Mouse (Mus musculus) frontal cortex, postnatal 36 days (tissue): Measurements from ENCODE around the gene Faap24.

Source experiments
- DNase-seq, 2 experiments: peaks; one replicate each; pipeline ENCODE4 v3.0.0; 2022; ENCODE audit warnings: low spot score in 2 of 2

Faap24 gene

GRCm38 (mm10) chr7:35396542-35397168, at the start of gene Faap24, which contains the start of gene Cep89:
Gene Faap24, minus strand, starts transcription at chr7:35396836.
Gene Cep89, plus strand, starts transcription at chr7:35397035.
- peak; percentile 98 for DNase-seq

GRCm38 (mm10) chr7:35435266-35435665, 38.6 kb upstream of the Faap24 start:
- no peak for DNase-seq

GRCm38 (mm10) chr7:35428146-35428545, 31.5 kb upstream of the Faap24 start:
- no peak for DNase-seq

- no peak for DNase-seq
Observed at GRCm38 (mm10) chr7:35423071-35423470, 26.4 kb upstream of the Faap24 start.

- no peak for DNase-seq
Observed at GRCm38 (mm10) chr7:35416654-35416948, 20.0 kb upstream of the Faap24 start.

- DNase-seq, result no peak
Observed at GRCm38 (mm10) chr7:35415801-35416653, 19.4 kb upstream of the Faap24 start.

- DNase-seq, result no peak
Observed at GRCm38 (mm10) chr7:35415226-35415625, 18.6 kb upstream of the Faap24 start.

GRCm38 (mm10) chr7:35401169-35401568, 4.5 kb upstream of the Faap24 start:
- no peak for DNase-seq

GRCm38 (mm10) chr7:35395734-35396456, 741 bp downstream of the Faap24 start:
- DNase-seq, result no peak

- DNase-seq, result peak in 1 of 2 experiments; percentile 24
Observed at GRCm38 (mm10) chr7:35392935-35393334, 3.7 kb downstream of the Faap24 start.

- DNase-seq, result no peak
Observed at GRCm38 (mm10) chr7:35388694-35389093, 7.9 kb downstream of the Faap24 start.

- DNase-seq, result no peak
Observed at GRCm38 (mm10) chr7:35386525-35386952, 10.1 kb downstream of the Faap24 start.

GRCm38 (mm10) chr7:35382706-35383353, 13.8 kb downstream of the Faap24 start:
- DNase-seq, result no peak

- no peak for DNase-seq
Observed at GRCm38 (mm10) chr7:35381861-35382260, 14.8 kb downstream of the Faap24 start.

- DNase-seq, result no peak
Observed at GRCm38 (mm10) chr7:35380351-35380750, 16.3 kb downstream of the Faap24 start.

GRCm38 (mm10) chr7:35379492-35380119, 17.0 kb downstream of the Faap24 start:
- no peak for DNase-seq

- DNase-seq, result no peak
Observed at GRCm38 (mm10) chr7:35376623-35377022, 20.0 kb downstream of the Faap24 start.

GRCm38 (mm10) chr7:35374265-35374664, 22.4 kb downstream of the Faap24 start:
- DNase-seq, result no peak

- DNase-seq, result no peak
Observed at GRCm38 (mm10) chr7:35373146-35373989, 23.3 kb downstream of the Faap24 start.

- no peak for DNase-seq
Observed at GRCm38 (mm10) chr7:35372483-35373017, 24.1 kb downstream of the Faap24 start.
